Mouse (Mus musculus) right cerebral cortex, adult 18-20 months (tissue): ENCODE data around the gene Nsun3.
A peak's percentile ranks its signal among the peaks of the same experiment; 100 is the strongest.

Experiments
- DNase-seq: peaks from one replicate; pipeline ENCODE4 v3.0.0; 2022; ENCODE audit warnings: mixed read lengths

Gene Nsun3

DNA sequence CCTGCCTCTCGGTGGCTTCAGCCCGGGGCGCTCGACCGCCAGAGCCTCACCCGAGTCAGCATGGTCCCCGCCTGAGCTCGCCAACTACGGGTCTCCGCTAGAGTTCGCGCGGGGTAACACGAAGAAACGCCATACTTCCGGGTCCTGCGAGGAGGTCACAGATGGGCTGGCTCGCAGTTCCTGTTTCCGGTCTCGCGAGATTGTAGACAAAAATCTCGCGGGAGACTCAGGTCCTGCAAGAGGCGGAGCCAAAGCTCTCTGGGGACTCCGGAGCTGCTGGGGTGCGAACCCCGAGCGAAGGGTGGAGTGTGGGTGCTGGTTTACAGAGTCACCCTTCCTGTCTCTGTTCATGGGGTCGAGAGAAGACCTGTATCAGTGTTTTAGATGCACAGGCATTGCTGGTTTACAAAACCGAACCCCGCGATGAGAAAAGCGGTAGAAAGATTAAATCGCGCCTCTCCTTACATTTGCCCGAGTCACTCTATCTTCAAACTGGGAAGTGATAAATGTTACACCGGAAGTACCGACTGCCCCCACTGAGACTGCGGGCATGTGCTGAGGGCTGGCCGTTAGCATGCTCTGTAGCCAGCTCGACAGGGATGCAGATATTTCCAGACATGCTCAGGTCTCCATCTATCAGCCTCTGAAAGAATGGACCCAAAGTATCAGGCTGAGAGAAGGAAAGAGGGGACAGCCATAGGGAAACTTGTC, at the start of gene Nsun3:
Nsun3 (minus strand) TSS at position 198 of the 711 bp plus-strand sequence.
- DNase-seq, result peak; percentile 96

DNA sequence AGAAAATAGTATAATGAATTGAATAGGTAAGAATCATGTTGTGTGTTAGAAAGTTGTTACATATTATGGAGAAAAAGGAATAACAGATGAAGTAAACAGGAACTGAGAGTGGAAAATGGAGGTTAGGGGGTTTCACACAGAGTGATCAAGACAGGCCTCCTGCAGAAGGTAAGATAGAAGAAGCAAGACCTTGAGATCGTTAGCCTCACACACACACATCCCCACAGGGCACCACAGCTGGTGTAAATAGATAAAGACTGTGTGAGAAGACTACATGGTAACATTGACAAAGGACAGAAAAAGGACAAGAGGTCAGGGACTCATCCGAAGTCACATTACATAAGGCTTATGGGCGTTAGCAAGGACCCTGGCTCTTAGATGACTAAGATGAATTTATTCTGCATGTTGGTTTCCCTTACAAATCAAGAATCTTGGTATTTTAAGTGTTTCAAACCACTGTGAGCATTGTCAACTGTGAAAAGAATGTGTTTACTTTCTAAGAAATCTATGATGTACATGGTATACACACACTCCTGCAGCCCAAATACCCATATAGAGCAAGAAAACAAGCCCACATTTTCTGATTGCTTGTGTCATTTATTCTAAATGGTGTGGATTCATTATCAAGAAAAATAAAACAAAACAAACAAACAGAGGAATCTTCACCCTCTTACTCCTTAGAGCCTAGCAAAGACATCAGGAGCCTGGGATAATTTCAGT, 47.6 kb upstream of the Nsun3 start:
- DNase-seq, result no peak

GRCm38 (mm10) chr16:62832481-62832880, 45.9 kb upstream of the Nsun3 start:
- DNase-seq, result no peak

DNA sequence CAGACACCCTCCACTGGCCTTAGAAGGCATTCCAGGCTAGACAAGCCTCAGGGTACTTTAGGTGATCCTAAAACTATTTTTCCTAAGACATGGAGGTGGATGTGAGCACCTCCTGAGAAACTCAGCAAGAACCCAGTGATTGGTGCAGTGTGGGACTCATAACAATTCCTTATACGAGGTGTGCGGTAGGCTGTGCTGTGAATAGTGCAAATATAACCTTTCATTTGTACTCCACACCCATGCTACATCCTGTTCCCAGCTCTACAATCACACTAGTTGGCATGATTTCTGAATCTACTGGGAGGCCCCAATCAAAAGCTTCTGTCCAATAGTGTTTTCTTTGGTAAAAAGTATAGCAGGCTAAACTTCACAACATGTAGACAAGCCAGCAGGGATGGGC, 45.4 kb upstream of the Nsun3 start:
- DNase-seq, result no peak

DNA sequence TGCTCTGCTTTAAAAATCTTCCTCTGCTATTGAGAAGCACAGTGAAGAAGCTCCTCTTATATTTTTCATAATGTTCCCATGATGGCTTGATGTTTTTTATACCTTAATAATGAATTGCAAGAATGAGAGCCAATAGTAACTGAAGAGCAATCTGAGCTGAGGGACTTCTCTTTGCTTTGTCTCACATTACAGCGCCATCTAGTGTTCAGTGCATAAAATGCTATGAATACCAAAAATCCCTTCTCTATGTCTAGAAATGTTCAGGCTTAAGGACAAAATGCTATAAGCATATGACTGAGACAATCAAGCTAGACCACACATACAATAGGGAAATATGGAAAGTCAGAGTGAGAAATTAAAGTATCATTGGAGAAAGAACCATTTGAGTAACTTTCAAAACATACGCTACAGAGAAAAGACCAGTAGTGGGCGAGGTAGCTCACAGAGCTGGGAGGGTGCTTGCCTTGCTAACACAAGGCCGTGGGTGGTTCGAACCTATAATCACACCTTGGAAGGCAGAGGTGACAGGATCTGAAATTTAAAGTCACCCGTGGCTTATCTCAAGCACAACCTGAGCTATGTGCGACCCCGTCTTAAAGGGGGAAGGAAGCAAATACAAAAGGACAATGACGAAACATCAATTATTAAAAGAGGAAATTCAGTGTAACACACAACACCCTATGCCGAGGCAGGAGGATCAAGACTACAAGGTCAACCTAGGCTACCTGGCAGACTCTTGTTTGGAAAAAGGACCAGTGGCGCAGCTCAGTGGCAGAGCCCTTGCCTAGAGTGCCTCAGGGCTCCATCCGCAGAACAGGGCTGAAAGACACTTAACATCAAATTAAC, 39.8 kb upstream of the Nsun3 start:
- peak; percentile 29 for DNase-seq

DNA sequence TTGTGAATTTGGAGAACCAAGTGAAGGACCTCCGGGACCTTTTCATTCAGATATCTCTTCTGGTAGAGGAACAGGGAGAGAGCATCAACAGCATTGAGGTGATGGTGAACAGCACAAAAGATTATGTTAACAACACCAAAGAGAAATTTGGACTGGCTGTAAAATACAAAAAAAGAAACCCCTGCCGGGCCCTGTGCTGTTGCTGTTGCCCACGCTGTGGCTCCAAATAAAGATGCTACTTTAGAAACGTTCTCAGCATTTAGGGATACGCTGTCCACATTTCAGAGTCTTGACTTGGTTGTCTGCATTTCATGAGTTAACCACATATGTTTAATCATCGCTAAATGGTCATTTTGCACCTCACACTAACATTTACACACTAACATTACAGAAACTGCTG, 35.9 kb upstream of the Nsun3 start:
- DNase-seq, result no peak

GRCm38 (mm10) chr16:62814491-62814890, 27.9 kb upstream of the Nsun3 start, which contains the start of gene Stx19:
Stx19 (plus strand) TSS chr16:62814676.
- no peak for DNase-seq

DNA sequence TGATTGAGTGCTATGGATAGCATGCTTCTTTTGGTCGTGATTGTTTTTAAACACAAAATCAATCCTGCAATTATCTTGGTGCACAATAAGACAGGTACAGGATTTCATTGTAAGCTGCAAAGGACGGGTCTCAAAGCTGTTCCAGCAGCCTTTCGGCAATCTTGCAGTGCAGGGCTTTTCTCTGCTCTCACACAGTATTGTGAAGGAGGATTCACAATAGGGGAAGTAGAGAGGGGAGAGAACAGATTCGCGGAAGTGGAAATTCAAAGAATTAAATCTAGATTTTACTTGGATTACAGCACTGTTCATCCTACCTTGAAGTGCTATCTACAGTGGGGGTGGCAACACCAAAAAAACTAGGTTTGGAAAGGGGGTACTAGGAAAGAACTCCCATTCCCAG, 27.2 kb upstream of the Nsun3 start:
- no peak for DNase-seq

- DNase-seq, result no peak
Observed at GRCm38 (mm10) chr16:62810855-62811254, 24.2 kb upstream of the Nsun3 start.

- DNase-seq, result no peak
Observed at GRCm38 (mm10) chr16:62807249-62807979, 20.8 kb upstream of the Nsun3 start.

DNA sequence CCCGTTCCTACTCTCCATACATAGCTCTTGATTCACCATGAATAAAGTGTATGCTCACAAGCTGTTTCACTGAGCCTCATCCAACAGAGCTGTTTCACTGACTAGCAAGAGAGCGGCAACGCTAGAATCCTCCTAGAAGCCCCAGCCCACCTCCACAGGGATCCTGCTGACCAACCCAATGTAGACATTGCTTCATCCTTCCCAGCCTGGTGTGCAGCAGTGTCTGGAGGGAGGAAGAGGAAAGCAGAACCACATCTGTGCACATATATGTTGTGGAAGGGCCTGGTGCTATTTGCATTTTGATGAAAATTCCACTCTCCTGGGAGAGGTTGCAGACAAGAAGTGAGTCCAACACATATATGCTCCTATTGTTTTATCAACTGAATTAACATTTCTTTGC, 18.0 kb upstream of the Nsun3 start:
- DNase-seq, result no peak

DNA sequence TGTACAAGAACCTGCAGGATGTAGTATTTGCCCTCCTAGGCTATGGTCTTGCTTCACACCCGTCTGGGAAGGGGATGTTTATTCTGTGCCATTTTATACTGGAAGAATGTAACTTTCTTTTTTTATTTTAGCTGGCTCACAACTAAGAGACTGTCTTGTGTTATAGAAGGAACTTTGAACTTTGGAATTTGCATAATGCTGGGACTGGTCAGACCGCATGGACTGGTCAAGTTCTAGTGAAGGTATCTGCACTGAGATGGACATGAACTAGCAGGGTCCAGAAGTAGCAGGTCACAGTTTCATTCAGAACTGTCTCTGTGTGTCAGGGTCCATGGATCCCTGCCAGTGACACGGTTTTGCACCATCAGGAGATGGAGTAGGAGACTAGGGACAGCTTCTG, 13.2 kb upstream of the Nsun3 start:
- DNase-seq, result no peak

DNA sequence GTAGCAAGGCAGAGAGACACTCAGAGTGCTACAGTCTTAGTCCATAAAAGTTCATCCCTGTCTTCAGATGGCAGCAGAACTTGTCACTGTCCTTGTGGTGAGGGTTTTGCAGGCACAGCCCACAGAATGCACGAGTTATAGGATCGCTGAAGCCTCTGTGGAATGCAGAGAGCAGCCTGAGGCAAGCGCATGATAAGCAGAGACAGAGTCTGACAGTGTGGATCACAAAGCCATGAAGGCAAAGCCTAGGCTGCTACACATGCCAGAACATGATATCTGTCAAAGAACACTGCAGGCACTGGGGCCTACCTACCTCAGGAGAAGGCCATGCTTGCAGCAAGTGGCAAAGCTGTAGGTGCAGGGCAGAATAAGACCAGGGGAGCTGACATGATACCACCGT, 12.8 kb upstream of the Nsun3 start:
- no peak for DNase-seq

GRCm38 (mm10) chr16:62798808-62799207, 12.2 kb upstream of the Nsun3 start:
- no peak for DNase-seq

GRCm38 (mm10) chr16:62796608-62797007, 10.0 kb upstream of the Nsun3 start:
- DNase-seq, result no peak

- DNase-seq, result no peak
Observed at GRCm38 (mm10) chr16:62782229-62782628, 4.4 kb downstream of the Nsun3 start.

DNA sequence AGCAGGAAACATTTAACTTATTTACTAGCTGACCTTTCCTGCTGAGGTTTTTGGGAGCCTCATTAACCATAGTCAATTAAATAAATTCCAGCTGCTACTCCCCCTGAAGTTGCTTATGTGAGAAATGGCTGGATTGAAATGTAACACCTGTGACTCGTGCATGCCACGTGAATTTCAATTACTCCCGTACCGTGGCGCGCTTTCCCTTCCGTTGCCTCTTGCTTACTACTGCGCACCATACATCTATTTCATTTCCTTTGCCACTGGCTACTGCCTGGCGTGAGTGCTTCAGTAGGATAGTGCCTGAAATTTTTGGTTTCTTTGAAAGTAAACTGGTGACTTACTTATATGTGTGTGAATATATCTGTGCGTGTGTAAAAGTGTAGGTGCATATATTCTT, 8.3 kb downstream of the Nsun3 start:
- DNase-seq, result no peak

- DNase-seq, result peak; percentile 58
Observed at GRCm38 (mm10) chr16:62776034-62776433, 10.6 kb downstream of the Nsun3 start.

DNA sequence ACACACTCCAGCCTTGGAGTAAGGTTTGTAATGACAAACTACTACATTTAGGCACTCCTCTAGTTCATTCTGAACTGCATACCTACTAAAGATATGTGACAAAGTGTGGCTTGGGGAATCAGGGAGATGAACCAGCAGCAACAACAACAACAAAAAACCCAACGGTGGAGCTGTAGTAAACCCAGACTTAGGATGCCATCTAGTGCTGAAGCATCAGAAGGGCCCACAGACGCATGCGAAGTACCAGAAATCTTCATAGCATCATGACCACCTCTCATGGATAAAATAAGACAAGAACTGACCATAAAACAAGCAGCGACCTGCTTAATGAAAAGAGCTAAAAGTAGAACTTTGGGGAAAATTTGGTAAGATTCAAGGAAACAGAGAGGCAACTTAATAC, 13.2 kb downstream of the Nsun3 start:
- no peak for DNase-seq

DNA sequence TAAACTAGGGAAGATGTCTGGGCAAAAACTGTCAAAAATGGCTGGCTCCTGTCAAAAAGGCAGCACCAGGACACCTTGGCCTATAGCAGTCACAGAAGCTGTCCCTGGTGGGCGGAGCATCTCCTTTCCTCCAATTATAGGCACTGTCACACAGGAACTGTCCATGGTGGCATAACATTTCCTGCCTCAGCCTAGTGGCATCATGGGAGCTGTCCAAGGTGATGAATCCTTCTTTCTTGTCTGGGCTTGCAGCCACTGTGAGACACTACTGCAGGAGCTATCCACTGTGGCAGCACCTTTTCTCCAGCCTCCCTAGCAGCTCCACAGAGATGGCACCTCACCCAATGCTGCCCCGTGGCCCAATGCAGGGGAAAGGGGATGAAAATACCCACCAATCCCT, 28.3 kb downstream of the Nsun3 start:
- no peak for DNase-seq

DNA sequence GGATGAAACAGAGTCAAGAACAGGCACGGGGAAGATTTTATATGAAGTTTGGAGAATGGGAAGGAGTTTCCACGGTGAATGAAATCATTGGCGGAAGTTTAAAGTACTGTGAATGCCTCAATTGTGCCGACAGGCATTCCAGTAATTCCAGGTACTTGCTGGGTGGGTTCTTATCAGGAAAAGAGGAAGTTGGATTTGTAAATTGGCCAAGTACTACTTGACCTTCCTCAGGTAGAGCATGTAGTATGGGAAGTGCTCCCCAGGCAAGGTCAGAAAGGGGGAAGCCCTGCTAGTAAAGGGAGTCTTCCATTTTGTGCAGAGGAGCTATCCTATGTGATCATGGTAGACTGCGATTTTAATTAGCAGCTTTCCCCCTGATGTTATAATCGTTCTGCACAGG, 31.3 kb downstream of the Nsun3 start:
- no peak for DNase-seq

GRCm38 (mm10) chr16:62753597-62753996, 33.0 kb downstream of the Nsun3 start:
- DNase-seq, result no peak

DNA sequence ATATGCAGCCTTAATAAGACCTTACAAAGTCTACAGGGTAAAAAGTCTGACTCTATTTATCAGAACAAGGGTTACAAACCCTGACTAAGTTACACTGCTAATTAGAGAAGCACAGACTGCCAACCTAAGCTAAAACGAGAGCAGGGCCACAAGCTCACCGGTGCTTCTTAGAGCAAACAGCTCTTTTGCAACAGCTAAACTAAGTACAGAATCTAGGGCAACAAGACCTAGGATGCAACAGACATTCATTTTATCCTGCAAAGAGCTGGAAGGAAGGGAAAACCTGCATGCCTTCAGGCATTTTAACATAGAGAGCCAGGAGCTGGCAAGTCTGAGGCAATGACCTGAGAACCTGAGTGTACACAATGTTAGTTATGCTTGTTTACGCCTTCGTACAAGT, 33.5 kb downstream of the Nsun3 start:
- DNase-seq, result no peak
